Mouse (Mus musculus) gastrocnemius, postnatal 10 days (tissue): ENCODE data around the gene Acvr1. TPM values are rescaled to one million over a fixed set of nuclear protein-coding genes. Genes with fewer than 3 reads are reported as not detected.

ENCODE experiments used
- DNase-seq: peaks from one replicate; pipeline ENCODE4 v3.0.0; 2021; ENCODE audit warnings: mixed read lengths
- long read RNA-seq, 2 experiments: library from polyadenylated mRNA; stranded (forward); transcript quantifications; one replicate each; pipeline ENCODE4 v2.0.0; 2021
- total RNA-seq, 2 experiments: library from RNA; stranded (reverse); gene quantifications; 2 replicates each; pipeline ENCODE4 v1.2.3; 2021

The Acvr1 gene
- total RNA-seq = 10 to 100 TPM; 23.6 to 31.1 TPM
- long read RNA-seq, experiment 1, transcript Acvr1-204 (12 exons, 3,050 nt) = major isoform, 21 of 33 reads
- long read RNA-seq, experiment 1, transcript Acvr1-201 (11 exons, 2,394 nt) = minor isoform, 8 of 33 reads
- long read RNA-seq, experiment 1, partial matches to known transcripts = 3 of 33 reads
- long read RNA-seq, experiment 1, other reads (novel, unspliced or antisense) = 1 of 33 reads
- long read RNA-seq, experiment 2, transcript Acvr1-201 (11 exons, 2,394 nt) = major isoform, 5 of 15 reads
- long read RNA-seq, experiment 2, transcript Acvr1-204 (12 exons, 3,050 nt) = major isoform, 5 of 15 reads
- long read RNA-seq, experiment 2, partial matches to known transcripts = 5 of 15 reads
- long read RNA-seq, experiment 2, other reads (novel, unspliced or antisense) = 0 of 15 reads

- DNase-seq = peak; percentile 90
These were observed at the start of gene Acvr1, which contains the start of gene Upp2 for GRCm38 (mm10) chr2:58567066-58567810. Gene Acvr1, minus strand, starts transcription at chr2:58567157. Gene Upp2, plus strand, starts transcription at chr2:58567298.

DNA sequence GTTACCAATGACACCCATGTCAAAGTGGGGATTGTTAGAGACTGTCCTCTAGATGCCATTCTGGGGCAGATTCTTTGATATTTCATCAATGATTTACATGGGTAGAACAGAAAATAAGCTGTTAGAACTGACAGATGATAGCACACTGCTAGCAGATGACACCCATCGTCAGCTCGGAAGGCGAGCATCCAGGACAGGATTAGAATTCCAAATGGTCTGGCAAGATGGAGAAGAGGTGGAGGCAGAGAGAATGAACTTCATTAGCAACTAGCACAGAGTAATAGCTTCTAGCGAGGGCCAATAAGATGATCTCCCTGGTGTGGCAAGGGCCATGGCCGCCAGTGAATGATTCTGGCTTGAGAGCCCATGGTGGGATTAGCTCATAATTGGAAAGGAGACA lies 48.8 kb upstream of the Acvr1 start:
- no peak for DNase-seq

GRCm38 (mm10) chr2:58614851-58615250 lies 47.9 kb upstream of the Acvr1 start:
- DNase-seq = no peak

GRCm38 (mm10) chr2:58613720-58614119 lies 46.8 kb upstream of the Acvr1 start:
- DNase-seq = no peak

- DNase-seq = no peak
These were observed 37.8 kb upstream of the Acvr1 start for GRCm38 (mm10) chr2:58604791-58605190.

GRCm38 (mm10) chr2:58603379-58603778 lies 36.4 kb upstream of the Acvr1 start:
- DNase-seq = no peak

DNA sequence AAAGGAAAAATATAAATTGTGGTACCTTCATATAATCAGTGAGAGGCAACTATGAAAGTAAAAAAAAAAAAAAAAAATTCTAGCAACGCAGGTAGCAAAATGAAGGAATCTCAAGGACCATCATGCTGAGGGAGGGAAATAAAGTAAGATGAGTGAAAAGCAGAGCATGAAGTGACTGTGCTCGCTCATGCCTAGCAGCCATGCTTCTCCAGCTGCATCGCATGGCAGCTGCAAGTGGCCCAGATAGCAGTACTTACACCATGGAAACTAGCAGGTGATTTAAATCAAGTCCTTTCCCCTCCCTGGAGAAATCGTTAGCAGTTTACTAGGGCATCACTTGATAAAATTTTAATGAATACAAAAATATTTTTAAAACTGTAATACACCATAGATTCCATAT lies 34.4 kb upstream of the Acvr1 start:
- no peak for DNase-seq

- no peak for DNase-seq
These were observed 32.7 kb upstream of the Acvr1 start for GRCm38 (mm10) chr2:58599639-58600038.

DNA sequence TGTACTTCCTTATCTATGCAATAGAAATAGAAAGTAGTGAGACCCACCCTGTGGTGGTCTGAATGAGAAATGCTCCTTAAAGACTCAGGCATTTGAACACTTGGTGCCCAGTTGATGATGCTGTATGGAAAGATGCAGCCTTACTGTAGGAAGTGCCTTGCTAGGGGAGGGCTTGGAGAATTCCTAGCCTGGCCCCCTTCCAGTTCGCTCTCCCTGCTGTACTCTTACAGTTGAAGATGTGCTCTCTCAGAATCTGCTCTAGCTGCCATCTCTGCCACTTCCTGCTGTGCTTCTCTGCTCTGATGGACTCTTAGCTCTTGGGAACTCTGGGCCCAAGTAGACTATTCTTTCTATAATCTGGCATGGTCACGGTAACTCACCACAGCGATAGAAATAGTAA lies 30.6 kb upstream of the Acvr1 start:
- no peak for DNase-seq

- DNase-seq = peak; percentile 59
These were observed 29.9 kb upstream of the Acvr1 start for GRCm38 (mm10) chr2:58596774-58597342.

DNA sequence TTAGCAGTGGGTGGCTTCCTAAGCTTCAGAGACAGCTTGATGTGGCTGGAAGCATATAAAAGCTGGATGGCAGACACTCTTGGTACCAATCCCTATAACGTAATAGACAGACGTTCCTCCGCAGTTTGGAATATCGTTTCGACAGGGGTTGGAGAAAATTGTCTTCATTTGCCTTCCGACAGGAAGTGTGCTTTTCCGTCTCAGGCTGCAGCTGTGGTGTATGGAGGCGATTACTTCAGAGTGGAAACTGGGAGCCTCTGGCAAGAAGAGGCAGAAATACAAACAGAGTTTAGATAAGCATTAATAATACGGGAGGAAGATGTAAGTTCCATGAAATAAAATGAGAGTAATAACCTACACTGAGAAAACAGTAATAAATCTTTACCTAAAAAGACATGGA lies 28.4 kb upstream of the Acvr1 start:
- no peak for DNase-seq

DNA sequence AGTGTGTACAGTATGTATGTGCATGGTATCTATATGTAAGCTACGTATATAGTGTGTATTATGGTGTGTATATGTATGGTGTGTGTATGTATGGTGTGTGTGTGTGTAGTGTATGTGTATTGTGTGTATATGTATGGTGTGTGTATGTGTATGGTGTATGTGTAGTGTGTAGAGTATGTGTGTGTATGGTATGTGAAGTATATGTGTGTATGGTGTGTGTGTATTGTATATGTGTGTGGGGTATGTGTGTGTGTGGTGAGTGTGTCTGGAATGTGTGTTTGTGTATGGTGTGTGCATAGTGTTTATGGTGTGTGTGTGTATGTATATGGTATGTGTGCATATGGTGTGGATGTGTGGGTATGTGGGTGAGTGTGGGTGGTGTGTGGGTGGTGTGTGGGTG lies 23.1 kb upstream of the Acvr1 start:
- no peak for DNase-seq

- DNase-seq = no peak
These were observed 22.7 kb upstream of the Acvr1 start for GRCm38 (mm10) chr2:58589637-58590036.

- DNase-seq = no peak
These were observed 19.4 kb upstream of the Acvr1 start for GRCm38 (mm10) chr2:58586311-58586710.

GRCm38 (mm10) chr2:58574167-58574566 lies 7.2 kb upstream of the Acvr1 start:
- DNase-seq = no peak

- DNase-seq = no peak
These were observed 2.1 kb upstream of the Acvr1 start for GRCm38 (mm10) chr2:58568841-58569645.

DNA sequence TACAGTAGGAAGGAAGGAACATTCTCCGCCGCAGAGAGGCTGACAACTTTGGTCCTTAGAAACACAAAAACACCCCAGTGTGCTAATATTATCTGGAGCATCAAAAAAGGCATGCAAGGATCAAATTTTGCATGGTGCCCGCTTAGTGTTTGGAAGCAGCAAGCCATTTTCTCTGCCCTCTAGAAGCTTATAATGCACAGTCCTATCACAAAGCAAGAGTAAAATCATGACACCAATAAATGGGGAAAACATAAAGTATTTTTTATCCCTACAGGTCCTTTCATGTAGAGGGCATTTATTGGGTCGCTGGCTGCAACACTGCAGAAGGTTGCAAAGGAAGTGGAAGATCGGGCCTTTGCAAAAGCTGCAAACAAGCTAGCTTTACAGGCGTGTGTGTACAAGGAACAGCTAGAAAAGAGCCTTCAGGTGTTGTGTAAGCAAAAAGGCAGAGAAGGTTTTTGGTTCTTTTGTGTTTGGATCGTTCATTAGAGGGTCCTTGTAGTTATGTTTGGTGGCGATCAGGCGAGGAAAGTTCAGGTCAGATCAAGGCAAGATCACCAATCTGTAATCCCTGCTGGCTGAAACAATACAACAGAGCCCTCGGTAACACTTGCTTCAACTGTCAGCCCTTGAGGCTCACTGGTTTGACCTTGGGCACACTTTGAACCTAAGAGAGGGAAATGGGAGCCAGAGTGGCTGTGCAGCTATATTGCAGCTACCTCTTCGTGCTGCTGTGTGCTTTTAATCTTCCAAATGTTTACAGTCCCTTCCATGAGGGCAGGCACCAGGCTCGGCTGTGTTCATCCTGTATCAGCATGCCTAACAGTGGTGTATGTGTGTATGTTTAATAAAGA lies 1.1 kb upstream of the Acvr1 start:
- DNase-seq = no peak

GRCm38 (mm10) chr2:58566410-58567065 lies 419 bp downstream of the Acvr1 start:
- peak; percentile 78 for DNase-seq

GRCm38 (mm10) chr2:58566049-58566409 lies 928 bp downstream of the Acvr1 start:
- no peak for DNase-seq

GRCm38 (mm10) chr2:58565267-58565666 lies 1.7 kb downstream of the Acvr1 start:
- peak; percentile 25 for DNase-seq

DNA sequence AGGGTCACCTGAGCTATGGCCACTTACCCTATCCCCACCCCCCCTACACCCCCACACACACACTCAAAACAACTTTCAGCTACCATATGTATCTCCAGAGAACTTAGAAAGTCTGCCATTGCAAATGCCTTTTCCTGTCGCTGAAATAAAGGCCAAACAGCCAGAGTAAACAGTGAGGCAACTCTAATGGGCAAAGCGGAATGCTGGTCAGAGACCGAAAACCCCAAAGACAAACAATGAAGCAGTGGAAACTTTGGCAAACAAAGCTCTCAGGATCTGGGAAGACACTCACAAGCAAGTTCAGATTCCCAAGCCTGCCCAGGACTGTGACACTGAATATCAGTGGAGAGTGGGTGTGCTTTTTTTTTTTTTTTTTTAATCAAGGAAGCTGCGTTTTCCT lies 4.8 kb downstream of the Acvr1 start:
- no peak for DNase-seq
